Mouse (Mus musculus) C2C12 (cell line): Measurements from ENCODE around the gene Dll3.

Experiments used
- CEBPB ChIP-seq: IDR thresholded peaks from one replicate; pipeline ENCODE4 v1.6.1; 2011; ENCODE audit warnings: low read depth, mild to moderate bottlenecking, control low read depth, moderate library complexity
- CTCF ChIP-seq: IDR thresholded peaks from one replicate; pipeline ENCODE4 v1.5.1; 2011; ENCODE audit not compliant: control insufficient read depth, insufficient read depth, insufficient read length
- FOSL1 ChIP-seq: IDR thresholded peaks from one replicate; pipeline ENCODE4 v1.8.0; 2011; ENCODE audit warnings: mild to moderate bottlenecking, low read length; ENCODE audit not compliant: poor library complexity, insufficient read depth, severe bottlenecking
- MAX ChIP-seq: IDR thresholded peaks from one replicate; pipeline ENCODE4 v1.6.1; 2011; ENCODE audit warnings: mild to moderate bottlenecking, control low read depth
- MYOD1 ChIP-seq: IDR thresholded peaks from one replicate; pipeline ENCODE4 v1.6.1; 2011; ENCODE audit warnings: low read depth; ENCODE audit not compliant: control insufficient read depth, insufficient read length
- MYOG ChIP-seq: IDR thresholded peaks from one replicate; pipeline ENCODE4 v1.6.1; 2011; ENCODE audit not compliant: control insufficient read depth, insufficient read length; ENCODE audit errors: extremely low read depth
- USF1 ChIP-seq: IDR thresholded peaks from one replicate; pipeline ENCODE4 v1.6.1; 2011; ENCODE audit warnings: low read depth, mild to moderate bottlenecking, control low read depth, moderate library complexity

DNA sequence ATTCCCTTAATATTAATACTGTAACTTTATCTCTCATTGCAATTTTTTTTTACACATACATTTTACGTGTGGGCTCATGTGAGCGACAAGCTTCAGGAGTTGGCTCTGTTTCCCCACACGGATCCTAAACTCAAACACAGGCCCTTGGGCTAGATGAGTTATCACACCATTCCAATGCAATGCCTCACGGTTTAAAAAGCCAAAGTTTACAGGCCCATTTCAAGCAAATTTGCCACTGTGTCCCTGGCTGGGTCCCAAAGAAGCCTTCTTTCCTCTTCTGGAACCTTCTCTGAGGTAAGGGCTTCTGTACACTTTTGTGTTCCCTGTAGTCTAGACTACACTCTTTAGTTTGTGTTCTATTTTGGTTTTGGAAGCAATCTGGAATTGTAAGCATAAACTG lies 32.5 kb upstream of the Dll3 start:
- TF ChIP-seq MAX (no peak), CTCF (no peak), USF1 (no peak), MYOD1 (no peak), MYOG (no peak), CEBPB (no peak), FOSL1 (no peak)
